Mouse (Mus musculus) left cerebral cortex, postnatal 10 days (tissue): ENCODE measurements around the gene Col6a4. TPM values are rescaled to one million over a fixed set of nuclear protein-coding genes. Genes with fewer than 3 reads are reported as not detected.

Experiments
- DNase-seq, 2 experiments: peaks; one replicate each; pipeline ENCODE4 v3.0.0; 2021 to 2022; ENCODE audit warnings: low spot score in 2 of 2, mixed read lengths in 1 of 2; ENCODE audit errors: extremely low spot score in 1 of 2
- intact Hi-C: fragments of 180-260 bp; cut with DNase I; formaldehyde crosslinking; loops from one replicate; pipeline ENCODE4 v1.15.1; 2025
- total RNA-seq, 2 experiments: library from RNA; stranded (reverse); gene quantifications; 2 replicates each; pipeline ENCODE4 v1.2.3; 2021

Col6a4 gene
- total RNA-seq, 2 experiments from 2014 or later: 3.3 to 4.1 TPM

DNA sequence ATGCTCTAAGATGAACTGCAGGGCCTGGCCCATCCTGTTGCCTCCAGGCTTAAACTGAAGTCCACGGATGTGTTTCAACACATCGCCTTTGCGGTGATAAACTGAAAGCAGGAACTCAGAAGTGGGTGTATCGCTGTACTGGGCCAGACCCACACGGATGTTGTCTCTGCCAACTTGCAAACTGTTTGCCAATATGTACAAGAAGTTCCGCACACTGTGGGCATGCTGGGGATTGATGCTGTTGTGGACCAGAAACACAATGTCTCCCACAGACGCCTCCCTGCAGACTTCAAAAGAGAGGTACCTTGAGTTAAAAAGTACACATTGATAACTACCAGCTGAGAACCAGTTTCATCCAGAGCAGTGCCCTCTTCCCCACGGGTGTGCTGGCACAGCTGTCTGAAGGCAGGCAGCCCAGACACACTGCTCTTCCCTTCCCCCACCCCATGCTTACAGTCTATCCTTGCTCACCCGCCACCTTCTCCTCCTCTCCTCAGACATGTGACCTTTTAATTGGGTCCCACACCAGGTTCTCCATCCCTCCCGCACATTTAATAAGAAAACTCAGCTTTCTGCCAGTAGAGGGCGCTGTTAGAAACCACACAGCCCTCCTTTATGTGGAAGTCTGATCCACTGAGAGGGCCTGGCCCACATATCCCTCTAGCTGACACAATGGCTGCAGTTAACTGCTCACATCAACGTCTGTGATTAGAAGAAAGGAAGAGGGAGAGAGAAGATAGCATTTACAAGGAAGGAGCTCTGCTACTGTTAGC lies 16.1 kb downstream of the Col6a4 start:
- DNase-seq: peak in 1 of 2 experiments; percentile 38
- intact Hi-C loops: no loop called here

DNA sequence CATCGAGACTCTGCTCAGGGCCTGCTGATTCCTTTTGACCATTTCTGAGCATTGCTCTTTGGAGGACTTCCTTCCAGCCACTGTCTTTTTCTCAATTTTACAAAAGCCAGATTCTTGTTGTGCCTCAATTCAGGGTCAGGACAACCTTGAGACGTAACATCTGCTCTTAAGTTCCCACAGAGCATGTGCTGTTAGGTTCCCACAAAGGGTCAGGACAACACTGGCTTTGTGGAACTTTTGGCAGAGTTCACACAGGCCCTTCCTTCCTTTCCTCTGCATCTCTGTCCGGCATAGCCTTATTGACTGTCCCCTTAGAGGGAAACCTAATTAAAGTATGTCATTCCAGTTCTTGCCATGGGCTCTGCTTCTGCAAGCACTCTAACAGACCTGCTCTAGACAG lies 18.6 kb downstream of the Col6a4 start:
- no peak for DNase-seq
- intact Hi-C loops: no loop called here

DNA sequence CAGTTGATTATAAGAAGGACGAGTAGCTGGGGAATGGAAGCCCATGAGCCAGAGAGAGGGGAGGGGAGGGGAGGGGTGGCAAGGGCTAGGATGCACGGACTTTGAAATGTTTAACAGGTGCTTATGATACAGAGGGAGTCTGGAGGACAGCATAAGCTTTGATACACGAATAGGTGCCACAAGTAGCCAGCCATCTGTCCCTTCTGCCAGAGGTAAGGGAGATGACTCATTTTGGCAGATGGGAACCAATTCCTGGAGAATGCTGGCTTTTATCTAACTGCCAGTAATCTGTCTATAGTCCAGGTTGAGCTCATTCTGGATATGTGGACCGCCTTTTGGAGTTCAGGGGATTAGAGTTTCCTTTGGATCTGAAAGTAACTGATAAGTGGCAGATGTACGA lies 20.3 kb downstream of the Col6a4 start:
- no peak for DNase-seq
- intact Hi-C loops: no loop called here

DNA sequence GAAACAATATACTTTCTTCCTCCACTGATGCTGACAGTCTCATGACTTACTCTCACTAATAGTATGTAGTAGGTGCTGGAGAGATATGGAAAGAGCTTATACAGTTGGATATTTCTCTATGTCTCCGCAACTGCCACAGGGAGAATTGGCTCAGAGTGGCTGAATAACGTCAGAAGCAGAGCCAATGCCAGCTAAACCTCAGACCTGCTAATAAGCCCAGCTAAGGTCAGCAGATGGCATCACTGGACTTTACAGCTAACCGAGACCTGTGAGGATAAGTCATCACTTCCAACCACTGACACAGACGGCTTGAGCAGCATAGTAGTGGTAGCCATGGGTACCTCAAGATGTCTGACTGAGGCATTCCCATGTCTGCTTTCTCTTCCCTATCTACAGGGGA lies 22.6 kb downstream of the Col6a4 start:
- intact Hi-C loops: no loop called here
- DNase-seq: no peak

DNA sequence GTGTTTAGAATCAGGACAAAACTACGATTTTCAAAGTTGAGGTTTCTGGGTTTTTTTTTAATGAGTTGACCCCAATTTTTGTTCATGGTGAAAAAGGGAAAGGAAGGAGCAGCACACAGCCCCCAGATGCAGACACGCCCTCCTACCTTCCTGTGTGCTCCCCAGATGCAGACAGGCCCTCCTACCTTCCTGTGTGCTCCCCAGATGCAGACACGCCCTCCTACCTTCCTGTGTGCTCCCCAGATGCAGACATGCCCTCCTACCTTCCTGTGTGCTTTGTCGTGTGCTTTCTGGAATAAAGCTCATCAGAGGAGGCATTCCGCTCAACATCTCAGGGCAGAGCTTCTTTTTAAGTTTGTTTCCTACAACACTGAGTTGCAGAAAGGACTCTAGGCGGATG lies 24.9 kb downstream of the Col6a4 start:
- intact Hi-C loops: no loop called here
- no peak for DNase-seq

DNA sequence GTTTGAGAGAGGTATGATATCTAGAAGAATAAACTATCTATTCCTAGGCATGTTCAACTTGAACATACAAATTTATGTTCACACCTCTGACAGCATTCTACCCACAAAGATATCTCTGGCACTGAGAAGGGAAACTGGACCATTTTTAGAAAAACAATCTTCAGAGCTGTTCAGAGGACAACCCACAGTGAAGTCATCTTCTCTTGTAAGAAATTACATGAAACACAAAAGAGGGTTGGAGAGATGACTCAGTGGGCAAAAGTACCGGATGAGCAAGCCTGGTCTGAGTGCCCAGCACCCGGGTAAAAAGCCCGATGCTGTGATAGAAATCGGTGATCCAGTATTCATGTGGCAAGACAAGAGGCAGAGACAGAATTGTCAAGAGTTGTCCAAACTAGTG lies 43.1 kb downstream of the Col6a4 start:
- DNase-seq: no peak
- intact Hi-C loops: no loop called here

DNA sequence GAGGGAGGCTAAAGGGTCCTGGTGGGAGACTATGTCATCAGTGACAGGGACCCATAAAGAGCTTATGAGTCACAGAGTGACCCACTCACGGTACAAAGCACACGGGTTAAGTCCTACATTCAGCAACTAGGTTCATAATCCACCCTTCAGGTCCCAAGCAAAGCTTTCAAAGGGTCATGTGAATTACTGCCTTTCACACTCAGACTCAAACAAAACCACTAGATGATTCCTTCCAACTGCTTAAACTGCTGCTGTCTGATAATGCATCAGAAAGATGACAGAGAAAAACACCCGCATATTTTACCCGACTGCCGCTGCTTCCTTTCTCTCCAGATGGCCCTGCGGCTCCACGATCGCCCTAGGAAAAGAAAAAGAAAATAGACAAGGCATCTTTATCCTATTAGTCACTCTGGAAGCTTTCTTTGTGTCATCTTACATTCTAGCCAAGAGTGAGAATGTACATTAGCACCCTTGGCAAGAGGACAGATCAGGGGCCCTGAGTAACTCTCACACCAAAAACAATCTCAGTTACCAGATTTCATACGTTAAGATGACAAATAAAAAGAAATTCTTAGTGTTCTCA lies 52.6 kb downstream of the Col6a4 start:
- intact Hi-C loops: no loop called here
- DNase-seq: no peak

DNA sequence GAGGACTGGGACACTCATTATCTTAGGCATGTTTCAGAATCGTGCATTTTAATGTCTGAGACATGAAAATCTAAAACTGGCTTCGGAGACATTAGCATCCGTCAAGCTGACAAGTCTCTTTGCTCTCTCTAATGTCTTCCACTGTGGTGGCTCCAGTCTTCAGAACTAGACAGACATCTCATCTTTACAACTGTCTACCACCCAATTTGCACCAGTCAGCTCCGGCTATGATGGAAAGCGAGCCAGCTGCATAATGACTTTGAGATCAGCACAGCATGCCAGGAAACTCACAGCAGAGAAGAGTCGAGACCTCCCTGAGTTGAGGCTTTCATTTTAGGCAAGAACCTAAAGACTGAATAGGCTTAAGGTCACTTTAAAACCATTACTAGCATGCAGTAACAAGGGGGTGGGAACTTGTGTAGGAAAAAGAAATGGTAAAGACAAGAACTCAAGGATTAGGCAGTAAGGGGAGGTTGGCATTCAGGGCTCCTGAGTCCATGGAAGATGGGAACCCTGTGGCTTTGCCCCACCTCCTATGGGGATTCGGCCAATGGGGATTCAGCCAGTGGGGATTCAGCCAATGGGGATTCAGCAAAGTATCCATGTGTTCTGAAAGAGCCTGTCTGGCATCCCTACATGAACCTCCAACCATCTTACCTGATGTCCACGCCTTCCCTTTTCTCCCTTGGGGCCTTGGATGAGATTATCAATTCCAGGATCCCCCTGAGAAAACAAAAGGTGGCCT lies 56.5 kb downstream of the Col6a4 start:
- intact Hi-C loops: loop anchor here (5.0 to 10.0 kb wide), 2 partner anchors 548 to 615 kb away; no protein-coding TSS in a partner anchor
- peak in 1 of 2 experiments; percentile 16 for DNase-seq

DNA sequence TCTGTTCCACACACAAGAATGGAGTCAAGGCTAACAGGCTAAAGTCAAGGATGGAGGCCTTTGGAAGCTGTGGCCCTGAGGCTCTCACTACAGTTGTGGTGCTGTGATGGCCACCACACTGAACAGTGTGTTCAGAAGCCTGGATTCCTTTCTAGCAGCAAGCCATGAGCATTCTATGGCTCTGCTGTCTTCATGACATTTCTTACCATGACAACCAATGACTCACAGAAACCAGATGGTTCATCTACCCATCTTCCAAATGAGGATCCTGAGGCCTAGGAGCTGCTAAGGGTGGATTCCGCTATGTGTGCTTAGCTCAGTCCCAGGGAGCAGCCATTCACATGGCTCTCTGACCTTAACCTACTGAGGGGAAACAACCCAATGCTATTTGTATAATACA lies 57.3 kb downstream of the Col6a4 start:
- DNase-seq: no peak
- intact Hi-C loops: loop anchor here (5.0 to 10.0 kb wide), 2 partner anchors 547 to 614 kb away; no protein-coding TSS in a partner anchor

DNA sequence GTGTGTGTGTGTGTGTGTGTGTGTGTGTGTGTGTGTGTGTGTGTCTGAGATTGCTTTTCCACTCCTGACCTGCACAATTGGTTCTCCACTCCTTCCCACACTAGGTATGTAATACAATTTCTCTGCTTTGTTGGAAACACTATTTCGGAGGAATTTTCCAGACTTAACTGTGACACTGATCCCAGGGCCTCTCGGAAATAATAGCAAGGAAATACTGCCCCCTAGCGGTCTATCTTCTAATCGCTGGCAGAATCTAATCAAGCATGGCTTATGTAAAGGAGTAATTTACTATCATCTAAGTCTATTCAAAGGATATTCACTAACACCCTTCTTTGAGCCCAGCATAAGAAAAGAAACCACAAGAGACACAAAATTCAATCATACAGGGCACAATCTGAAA lies 57.7 kb downstream of the Col6a4 start:
- peak; percentile 56 to 91 for DNase-seq

DNA sequence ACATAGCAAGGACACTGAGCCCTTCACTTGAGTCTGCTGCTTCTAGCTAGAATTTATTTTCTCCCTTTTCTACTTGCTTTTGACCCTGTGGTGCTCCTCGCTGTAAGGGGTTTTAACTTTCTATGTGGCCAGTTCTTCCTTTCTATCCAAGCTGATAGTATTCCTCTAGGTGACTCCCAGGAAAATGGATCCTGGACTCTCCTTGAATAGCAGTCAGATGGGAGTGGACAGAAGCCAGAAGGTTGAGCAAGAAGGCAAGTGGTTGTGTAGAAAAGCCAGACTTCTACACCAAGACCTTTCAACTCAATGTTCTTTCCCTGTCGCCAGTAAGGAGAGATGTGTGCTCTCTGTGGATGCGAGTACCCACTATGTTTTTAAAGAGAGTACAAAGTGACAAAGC lies 80.9 kb downstream of the Col6a4 start:
- DNase-seq: no peak
- intact Hi-C loops: no loop called here

More for the DNA sequence above, 57.7 kb downstream of the Col6a4 start:
- intact Hi-C loops: loop anchor here (5.0 to 10.0 kb wide), 2 partner anchors 547 to 614 kb away; no protein-coding TSS in a partner anchor

DNA sequence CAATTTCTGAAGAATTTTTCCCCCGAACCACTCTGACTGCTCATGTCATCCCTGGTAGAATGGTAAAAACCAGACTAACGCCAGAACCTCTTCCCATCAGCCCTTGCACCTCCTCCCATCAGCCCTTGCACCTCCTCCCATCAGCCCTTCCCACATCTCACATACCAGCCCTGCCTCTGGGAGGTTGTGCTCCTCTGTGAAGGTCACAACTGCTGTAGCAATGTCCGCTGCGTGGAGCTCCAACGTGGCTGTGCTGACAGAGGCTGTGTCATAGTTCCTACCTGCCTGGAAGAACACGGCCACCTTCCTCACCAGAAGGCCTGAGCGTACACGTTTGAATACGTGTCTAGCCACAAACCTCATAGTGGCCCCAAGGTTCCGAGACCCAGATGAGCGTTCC lies 83.4 kb downstream of the Col6a4 start:
- no peak for DNase-seq
- intact Hi-C loops: no loop called here

DNA sequence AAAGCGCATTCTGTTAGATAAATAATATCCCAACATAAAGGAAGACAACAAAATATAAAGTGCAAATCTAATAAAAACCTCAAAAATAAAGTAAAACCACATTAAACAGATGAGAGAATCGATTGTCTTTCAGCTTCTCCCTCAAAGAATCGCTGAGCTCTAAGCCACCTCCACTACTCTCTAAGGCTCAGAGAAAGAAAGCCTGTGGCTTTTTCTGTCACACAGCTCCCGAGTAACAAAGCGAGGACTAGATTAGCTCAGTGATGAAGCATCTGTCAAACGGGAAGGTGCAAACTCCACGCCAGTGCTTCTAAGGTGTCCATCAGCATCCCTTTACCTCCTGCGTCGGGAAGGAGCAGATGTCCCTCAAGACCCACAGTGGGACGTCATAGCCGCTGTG lies 98.6 kb downstream of the Col6a4 start:
- intact Hi-C loops: no loop called here
- DNase-seq: no peak

DNA sequence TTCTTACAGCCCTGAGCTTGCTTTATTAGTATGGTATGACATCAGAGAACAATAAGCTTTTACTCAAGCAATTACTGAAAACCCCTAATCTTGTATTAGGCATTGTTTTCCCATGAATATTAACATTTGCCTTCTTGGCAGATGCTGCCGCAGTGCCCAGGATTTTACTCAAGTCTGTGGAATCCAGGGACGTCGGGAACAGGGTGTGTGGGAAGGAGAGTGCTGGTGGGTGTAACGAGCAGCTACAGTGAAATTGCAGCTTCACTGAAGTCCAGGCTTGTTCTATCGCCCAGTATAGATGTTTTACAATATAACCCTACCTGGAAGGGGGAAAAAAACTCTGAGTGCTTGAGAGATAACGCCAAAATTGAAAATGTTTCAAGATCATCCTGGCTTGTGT lies 104.2 kb downstream of the Col6a4 start:
- intact Hi-C loops: loop anchor here (5.0 kb wide), 1 partner anchor 40 kb away; no protein-coding TSS in a partner anchor
- no peak for DNase-seq

DNA sequence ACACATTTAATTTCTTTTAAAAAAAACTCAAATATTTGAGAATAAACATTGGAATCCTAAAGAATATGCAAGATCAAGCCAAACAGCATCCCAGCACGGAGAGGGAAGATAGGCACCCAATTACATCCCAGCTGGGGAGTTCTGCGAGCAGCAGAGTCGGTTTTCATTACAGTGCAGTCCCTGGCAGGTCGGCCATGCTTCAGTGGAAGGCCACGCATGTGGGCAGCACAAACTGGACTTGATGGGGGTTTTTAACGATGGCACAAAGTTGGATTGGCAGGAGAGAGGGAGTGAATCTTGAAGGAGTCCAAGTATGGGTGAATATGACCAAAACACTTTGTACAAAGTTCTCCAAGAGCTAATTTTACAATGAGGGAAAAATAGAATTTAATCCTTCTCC lies 106.5 kb downstream of the Col6a4 start:
- no peak for DNase-seq
- intact Hi-C loops: loop anchor here (5.0 kb wide), 1 partner anchor 42 kb away; no protein-coding TSS in a partner anchor

DNA sequence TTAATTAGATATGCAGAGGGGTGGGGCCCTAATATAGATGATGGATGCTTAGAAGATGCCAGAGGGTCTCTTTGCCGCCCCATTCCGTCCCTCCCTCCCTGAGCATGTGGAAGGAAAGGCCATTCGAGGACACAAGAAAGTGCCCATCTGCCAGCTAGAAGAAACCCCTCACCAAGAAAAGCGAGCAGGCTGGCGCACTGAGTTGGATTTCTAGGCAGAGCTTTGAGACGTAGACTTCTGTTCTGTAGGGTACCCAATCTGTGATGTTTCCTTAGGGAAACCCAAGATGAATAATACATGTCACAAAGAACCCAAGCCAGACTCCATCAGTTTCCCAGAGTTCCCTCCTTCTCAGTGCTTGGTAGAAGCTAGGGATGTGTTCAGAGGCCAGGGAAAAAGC lies 107.1 kb downstream of the Col6a4 start:
- intact Hi-C loops: loop anchor here (5.0 kb wide), 2 partner anchors 127 to 297 kb away; no protein-coding TSS in a partner anchor
- peak in 1 of 2 experiments; percentile 70 for DNase-seq

DNA sequence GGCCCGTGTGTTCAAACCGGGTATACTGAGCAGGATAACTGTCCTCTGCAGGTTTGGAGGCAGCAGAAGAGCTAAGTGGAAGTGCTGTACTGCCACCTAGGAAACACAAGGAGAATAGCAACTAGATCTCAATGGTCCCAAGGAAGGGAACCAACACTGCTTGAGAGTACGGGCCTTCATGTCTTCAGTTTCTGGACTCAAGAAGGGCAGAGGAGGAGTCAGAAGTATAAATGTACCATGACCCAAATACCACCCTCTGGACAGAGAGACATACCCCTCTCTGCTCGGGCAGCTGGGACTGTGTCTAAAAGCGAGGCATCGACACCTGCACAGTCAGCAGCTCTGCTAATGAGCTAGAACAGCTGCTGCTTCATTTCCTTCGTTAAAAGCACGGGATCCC lies 108.5 kb downstream of the Col6a4 start:
- DNase-seq: peak in 1 of 2 experiments; percentile 63

DNA sequence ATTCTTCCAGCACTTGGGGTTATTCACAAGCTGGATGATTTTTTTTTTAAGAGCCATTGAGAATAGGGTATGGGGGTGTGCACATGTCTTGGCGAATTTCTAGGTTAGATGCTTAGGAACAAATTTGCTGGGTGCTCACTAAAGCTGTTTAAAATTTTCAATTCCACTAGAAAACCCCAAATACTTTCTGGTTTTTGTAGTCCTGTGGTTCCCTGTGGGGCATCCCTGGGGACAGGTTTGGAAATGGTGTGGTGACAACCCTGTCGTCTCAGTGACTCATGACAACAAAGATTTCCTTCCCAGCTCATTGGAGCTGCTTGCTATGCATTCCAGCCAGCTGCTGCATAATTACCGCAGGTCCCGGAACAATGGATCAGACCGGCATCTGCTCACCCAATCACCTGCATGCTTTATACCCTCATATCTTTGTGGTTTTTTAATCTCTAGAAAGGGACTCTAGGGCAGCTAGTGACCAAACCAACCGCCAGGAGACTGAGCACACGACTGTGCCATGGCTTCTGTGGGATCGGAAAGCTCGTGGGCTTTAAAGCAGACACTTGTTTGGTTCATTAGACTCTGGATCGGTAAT lies 111.6 kb downstream of the Col6a4 start:
- intact Hi-C loops: loop anchor here (5.0 kb wide), 2 partner anchors 123 to 293 kb away; no protein-coding TSS in a partner anchor
- no peak for DNase-seq

More for the DNA sequence above, 108.5 kb downstream of the Col6a4 start:
- intact Hi-C loops: loop anchor here (5.0 kb wide), 2 partner anchors 126 to 296 kb away; no protein-coding TSS in a partner anchor

DNA sequence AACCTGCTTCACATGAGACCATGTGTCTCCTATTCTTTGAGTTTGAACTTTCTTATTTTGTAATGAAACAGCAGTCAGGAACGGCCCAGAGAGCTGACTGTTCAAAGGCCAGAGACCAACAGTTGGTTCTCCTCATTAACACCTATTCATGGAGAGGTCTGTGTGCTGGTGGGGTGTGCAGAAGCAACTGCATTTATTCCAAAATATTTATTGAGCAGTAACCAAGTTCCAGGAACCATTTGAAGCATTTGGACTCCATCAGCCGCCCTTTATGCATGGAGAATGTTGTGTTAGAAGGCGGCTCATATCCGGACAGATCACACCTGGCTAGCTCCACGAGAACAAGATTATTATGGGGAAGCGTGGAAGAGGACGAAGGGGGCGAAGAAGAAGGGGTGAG lies 118.1 kb downstream of the Col6a4 start:
- intact Hi-C loops: no loop called here
- no peak for DNase-seq
